Comparison of ENCODE assay signal across 14 mouse cellular contexts in genomic region chr2:104497771-104498170, GRCm38 (mm10). TPM values are rescaled to one million over a fixed set of nuclear protein-coding genes. Genes with fewer than 3 reads are reported as not detected.
DNase-seq lines count a peak whose midpoint lies in the region; ATAC-seq lines count a peak whose summit lies in the region.
"Had no signal": no experiment of that assay in that cellular context is flagged by ENCODE, and none has a peak within 500 bp of the region (broad histone marks: within the 10 kb centered on the region; RNA-seq: fewer than 3 reads in every experiment).

No protein-coding gene starts in this region.

- WGBS in heart, embryonic 16.5 days = 36% methylated on average over 4 of the region's 4 CpGs
- whole genome bisulfite sequencing in forebrain, embryonic 10.5 days = 60% methylated on average over 4 of the region's 4 CpGs

- no peak overlapping the region for H3K9ac ChIP-seq in heart, embryonic 16.5 days (ENCODE audit: low read length)
- H3K9ac ChIP-seq: heart, embryonic 15.5 days had no signal

- H3K9me3 ChIP-seq in heart, embryonic 16.5 days (replicated peaks; ENCODE audit: control insufficient read depth, low read length) = no peaks in the 10 kb centered on the region
- H3K9me3 ChIP-seq in forebrain, embryonic 10.5 days = no peaks in the 10 kb centered on the region
- H3K9me3 ChIP-seq: heart, embryonic 15.5 days had no signal

- no peaks in the 10 kb centered on the region for H3K27me3 ChIP-seq in heart, embryonic 16.5 days (ENCODE audit: control insufficient read depth, insufficient read depth, low read length)
- H3K27me3 ChIP-seq in forebrain, embryonic 10.5 days (ENCODE audit: poor library complexity, severe bottlenecking) = peaks cover 20% of the 10 kb centered on the region
- H3K27me3 ChIP-seq: heart, embryonic 15.5 days had no signal

- ATAC-seq in heart, embryonic 16.5 days (replicated peaks; ENCODE audit: extremely low read depth, insufficient read depth, low FRiP score) = no peak
- ATAC-seq: forebrain, embryonic 16.5 days had no signal

- H3K4me1 ChIP-seq in heart, embryonic 16.5 days (ENCODE audit: control insufficient read depth, insufficient read depth, low read length) = peaks cover 24% of the 10 kb centered on the region
- peaks cover 27% of the 10 kb centered on the region for H3K4me1 ChIP-seq in forebrain, embryonic 10.5 days

- no peak for DNase-seq in heart, postnatal 4 days
- DNase-seq in NIH3T3 (ENCODE audit: low read depth) = peak; percentile 19
- DNase-seq in frontal cortex, postnatal 14 days (ENCODE audit: low spot score in 2 of 2) = peak; percentile 26 to 36
- DNase-seq in left cerebral cortex, postnatal 14 days (ENCODE audit: low spot score in 2 of 2) = peak; percentile 53 to 61
- DNase-seq in c-Kit-positive CD71-positive TER-119-positive erythroid progenitor cells, embryonic 14.5 days (ENCODE audit: low spot score) = no peak
- no peak for DNase-seq in forebrain, embryonic 10.5 days (ENCODE audit: extremely low spot score, low spot score)
- no peak for DNase-seq in thymus, postnatal 14 days
- DNase-seq: cerebellum, adult 11 months; liver; lung, postnatal 4 days had no signal

- H3K4me2 ChIP-seq in heart, embryonic 16.5 days (ENCODE audit: low read depth, low read length) = no peak overlapping the region
- H3K4me2 ChIP-seq: heart, embryonic 15.5 days had no signal

- H3K36me3 ChIP-seq in heart, embryonic 16.5 days (ENCODE audit: control insufficient read depth, insufficient read depth) = no peaks in the 10 kb centered on the region
- no peaks in the 10 kb centered on the region for H3K36me3 ChIP-seq in forebrain, embryonic 10.5 days (replicated peaks)
- H3K36me3 ChIP-seq: heart, embryonic 15.5 days had no signal

- no peak overlapping the region for H3K4me3 ChIP-seq in heart, embryonic 16.5 days (ENCODE audit: low read length)
- H3K4me3 ChIP-seq in forebrain, embryonic 10.5 days = no peak overlapping the region
- H3K4me3 ChIP-seq: heart, embryonic 15.5 days had no signal

- intact Hi-C loops in left cerebral cortex, postnatal 14 days (cut with DNase I) = no loop called here

- 0 out of 2 replicates have a peak overlapping the region, but pooled peaks have one; percentile 19 for H3K27ac ChIP-seq in heart, embryonic 16.5 days (ENCODE audit: low read length)
- no peak overlapping the region for H3K27ac ChIP-seq in forebrain, embryonic 10.5 days
- H3K27ac ChIP-seq: heart, embryonic 15.5 days; kidney, postnatal 0 days had no signal

RNA-seq across cellular contexts. Expression of gene Hipk3, which starts 3.5 kb away (rescaled TPM):
- 33.4 and 37.8 TPM in 2 replicates for polyA plus RNA-seq in heart, embryonic 16.5 days (2015; fragmentation: Nextera tagmentation; extraction: Ambion mirVana)
- 100 to 1,000 TPM; 221 to 237 TPM for total RNA-seq in heart, postnatal 4 days (2021)
- 10 to 100 TPM; 65.4 to 68.8 TPM for total RNA-seq in left cerebral cortex, postnatal 14 days (2021)
- 6.7 and 6.9 TPM in 2 replicates for polyA plus RNA-seq in forebrain, embryonic 10.5 days (2016; fragmentation: Nextera tagmentation; extraction: Ambion mirVana)

Comparison
In these comparisons a context has a peak if more than half of its experiments do, and no peak if none do; other contexts are left out.
1. DNase-seq: peak in NIH3T3 (single experiment), frontal cortex, postnatal 14 days (2 of 2) and left cerebral cortex, postnatal 14 days (2 of 2); none in heart, postnatal 4 days (single experiment), c-Kit-positive CD71-positive TER-119-positive erythroid progenitor cells, embryonic 14.5 days (single experiment), forebrain, embryonic 10.5 days (single experiment) and thymus, postnatal 14 days (single experiment).